Mouse (Mus musculus): ENCODE measurements around the gene 1700001K19Rik. TPM values are rescaled to one million over a fixed set of nuclear protein-coding genes. Genes with fewer than 3 reads are reported as not detected.
"Not testable (repeated sequence)": the region's sequence is repeated elsewhere in the genome, so short reads cannot be mapped to it uniquely, and the experiment has no call there.

1700001K19Rik gene
- total and polyA plus RNA-seq, 3 experiments = 0.12 TPM; not detected in 2

DNA sequence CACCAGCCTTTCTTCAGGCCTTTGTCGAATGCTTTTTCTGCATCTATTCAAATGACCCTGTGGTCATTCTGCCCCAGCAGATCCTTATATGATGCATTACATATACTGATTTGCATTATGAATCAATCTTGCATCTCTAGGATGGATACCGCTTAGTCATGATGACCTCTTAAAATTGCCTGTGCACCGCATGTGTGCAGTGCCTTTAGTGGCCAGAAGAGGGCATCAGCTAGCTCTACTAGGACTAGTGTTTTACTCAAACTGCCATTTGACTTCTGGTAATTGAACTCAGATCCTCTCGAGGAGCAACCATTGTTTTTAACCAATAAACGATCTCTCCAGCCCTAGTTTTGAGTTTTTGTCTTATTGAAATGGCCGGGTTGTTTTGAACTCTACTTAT, 31.4 kb upstream of the 1700001K19Rik start:
- intact Hi-C loops (cut with DNase I) = no loop called here
- WGBS = 95% methylated on average over 6 of the region's 6 CpGs
- no peak for TF ChIP-seq EP300 (IDR thresholded peaks at IDR 0.05; ENCODE audit: insufficient read depth, low read depth, low read length)
- TF ChIP-seq CTCF (IDR thresholded peaks at IDR 0.05) = peak; percentile 32
- TF ChIP-seq POLR2A (IDR thresholded peaks at IDR 0.05; ENCODE audit: insufficient read depth, low read depth, low read length) = no peak

DNA sequence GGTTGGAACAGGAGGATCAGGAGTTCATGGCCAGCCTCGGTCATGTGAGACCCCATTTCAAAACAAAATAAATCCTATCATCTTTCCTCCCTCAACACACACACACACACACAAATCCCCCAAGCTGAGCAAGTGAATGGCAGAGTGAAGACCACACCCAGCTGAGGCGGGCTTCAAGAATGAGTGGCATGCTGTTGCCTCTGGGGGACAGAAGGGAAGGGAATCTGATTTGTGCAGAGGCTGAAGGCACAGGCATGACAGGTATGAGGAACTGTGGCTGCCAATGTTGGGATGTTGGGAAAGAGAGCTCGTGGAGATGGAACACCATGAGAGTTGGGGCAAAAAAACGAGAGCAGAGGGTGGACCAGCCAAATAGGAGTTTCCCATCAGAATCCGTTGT, 28.9 kb upstream of the 1700001K19Rik start:
- TF ChIP-seq CTCF (IDR thresholded peaks at IDR 0.05) (no peak), POLR2A (IDR thresholded peaks at IDR 0.05; ENCODE audit: insufficient read depth, low read depth, low read length) (no peak), EP300 (IDR thresholded peaks at IDR 0.05; ENCODE audit: insufficient read depth, low read depth, low read length) (no peak)
- intact Hi-C loops (cut with DNase I) = no loop called here
- Histone ChIP-seq H3K4me1 (ENCODE audit: control insufficient read depth, insufficient read depth, low read length) (peaks cover 2% of the 10 kb centered on the region), H3K27ac (no peak overlapping the region), H3K79me2 (replicated peaks; ENCODE audit: control insufficient read depth, insufficient read depth, low read length) (no peaks in the 10 kb centered on the region), H3K27me3 (ENCODE audit: control insufficient read depth, insufficient read depth, low read length) (no peaks in the 10 kb centered on the region), H3K9ac (ENCODE audit: low read depth, low read length) (no peak overlapping the region), H3K4me3 (no peak overlapping the region), H3K36me3 (ENCODE audit: control insufficient read depth, insufficient read depth, low read length) (no peaks in the 10 kb centered on the region)
- no peak for DNase-seq
- WGBS = 63% methylated on average over 5 of the region's 5 CpGs

More for the DNA sequence above, 31.4 kb upstream of the 1700001K19Rik start:
- no peaks in the 10 kb centered on the region for H3K27me3 ChIP-seq (ENCODE audit: control insufficient read depth, insufficient read depth, low read length)
- H3K27ac ChIP-seq = no peak overlapping the region
- H3K36me3 ChIP-seq (ENCODE audit: control insufficient read depth, insufficient read depth, low read length) = no peaks in the 10 kb centered on the region
- no peaks in the 10 kb centered on the region for H3K79me2 ChIP-seq (replicated peaks; ENCODE audit: control insufficient read depth, insufficient read depth, low read length)
- no peaks in the 10 kb centered on the region for H3K4me1 ChIP-seq (ENCODE audit: control insufficient read depth, insufficient read depth, low read length)
- DNase-seq = no peak
- no peak overlapping the region for H3K4me3 ChIP-seq
- no peak overlapping the region for H3K9ac ChIP-seq (ENCODE audit: low read depth, low read length)

- intact Hi-C loops (cut with DNase I) = loop anchor here (2.0 kb wide), 1 partner anchor 133 kb away; the partner anchor contains the start of gene Mok
- TF ChIP-seq POLR2A (IDR thresholded peaks at IDR 0.05; ENCODE audit: insufficient read depth, low read depth, low read length) (no peak), EP300 (IDR thresholded peaks at IDR 0.05; ENCODE audit: insufficient read depth, low read depth, low read length) (no peak), CTCF (IDR thresholded peaks at IDR 0.05) (no peak)
- no peaks in the 10 kb centered on the region for H3K27me3 ChIP-seq (ENCODE audit: control insufficient read depth, insufficient read depth, low read length)
- H3K4me3 ChIP-seq = no peak overlapping the region
- WGBS = 88% methylated on average over 7 of the region's 7 CpGs
- no peaks in the 10 kb centered on the region for H3K36me3 ChIP-seq (ENCODE audit: control insufficient read depth, insufficient read depth, low read length)
- no peak overlapping the region for H3K9ac ChIP-seq (ENCODE audit: low read depth, low read length)
- peaks cover 3% of the 10 kb centered on the region for H3K4me1 ChIP-seq (ENCODE audit: control insufficient read depth, insufficient read depth, low read length)
- no peaks in the 10 kb centered on the region for H3K79me2 ChIP-seq (replicated peaks; ENCODE audit: control insufficient read depth, insufficient read depth, low read length)
- H3K27ac ChIP-seq = no peak overlapping the region
- no peak for DNase-seq
Observed at GRCm38 (mm10) chr12:110707451-110707850, 25.0 kb upstream of the 1700001K19Rik start.

- H3K9ac ChIP-seq (ENCODE audit: low read depth, low read length) = peak overlapping the region; percentile 68
- WGBS = under 1% methylated on average over 27 of the region's 27 CpGs
- H3K27me3 ChIP-seq (ENCODE audit: control insufficient read depth, insufficient read depth, low read length) = no peaks in the 10 kb centered on the region
- TF ChIP-seq POLR2A (IDR thresholded peaks at IDR 0.05; ENCODE audit: insufficient read depth, low read depth, low read length) = peak; percentile 55
- TF ChIP-seq EP300 (IDR thresholded peaks at IDR 0.05; ENCODE audit: insufficient read depth, low read depth, low read length) = no peak
- TF ChIP-seq CTCF (IDR thresholded peaks at IDR 0.05) = peak; percentile 45
- peak overlapping the region; percentile 53 for H3K27ac ChIP-seq
- DNase-seq = peak; percentile 73 to 80
- H3K36me3 ChIP-seq (ENCODE audit: control insufficient read depth, insufficient read depth, low read length) = no peaks in the 10 kb centered on the region
- peak overlapping the region; percentile 58 for H3K4me3 ChIP-seq
- H3K79me2 ChIP-seq (replicated peaks; ENCODE audit: control insufficient read depth, insufficient read depth, low read length) = no peaks in the 10 kb centered on the region
- peaks cover 3% of the 10 kb centered on the region for H3K4me1 ChIP-seq (ENCODE audit: control insufficient read depth, insufficient read depth, low read length)
- intact Hi-C loops (cut with DNase I) = loop anchor here (2.0 kb wide), 1 partner anchor 134 kb away; the partner anchor contains the start of gene Mok
Observed at GRCm38 (mm10) chr12:110706337-110707231, 24.2 kb upstream of the 1700001K19Rik start.

- H3K36me3 ChIP-seq (ENCODE audit: control insufficient read depth, insufficient read depth, low read length); H3K27ac ChIP-seq; H3K4me1 ChIP-seq (ENCODE audit: control insufficient read depth, insufficient read depth, low read length); DNase-seq; H3K27me3 ChIP-seq (ENCODE audit: control insufficient read depth, insufficient read depth, low read length); H3K79me2 ChIP-seq (replicated peaks; ENCODE audit: control insufficient read depth, insufficient read depth, low read length); H3K4me3 ChIP-seq; intact Hi-C loops (cut with DNase I); H3K9ac ChIP-seq (ENCODE audit: low read depth, low read length): not testable (repeated sequence)
- 94% methylated on average over 4 of the region's 4 CpGs for WGBS
Observed at GRCm38 (mm10) chr12:110705419-110705818, 23.0 kb upstream of the 1700001K19Rik start.

DNA sequence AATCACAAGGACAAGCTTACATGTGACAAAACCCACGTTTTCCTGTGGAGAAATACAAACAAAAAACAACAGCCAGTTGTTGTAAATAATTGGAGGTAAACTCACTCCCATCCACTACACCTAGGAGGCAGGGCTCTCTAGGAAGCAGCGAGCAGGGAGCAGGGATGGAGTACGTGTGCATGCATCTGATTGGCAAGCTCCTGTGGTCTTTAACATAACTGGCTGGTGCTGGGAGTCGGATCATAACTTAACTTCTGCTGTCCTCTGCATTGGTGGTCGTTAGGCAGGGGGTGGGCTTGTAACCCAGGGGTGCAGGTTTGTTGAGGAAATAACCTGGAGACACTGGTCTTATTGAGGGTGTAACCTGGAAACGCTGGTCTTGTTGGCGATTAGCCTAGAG, 21.3 kb upstream of the 1700001K19Rik start:
- H3K4me1 ChIP-seq (ENCODE audit: control insufficient read depth, insufficient read depth, low read length) = peaks cover 3% of the 10 kb centered on the region
- H3K27ac ChIP-seq = no peak overlapping the region
- DNase-seq = no peak
- no peak overlapping the region for H3K4me3 ChIP-seq
- no peaks in the 10 kb centered on the region for H3K36me3 ChIP-seq (ENCODE audit: control insufficient read depth, insufficient read depth, low read length)
- no peak for TF ChIP-seq CTCF (IDR thresholded peaks at IDR 0.05)
- TF ChIP-seq EP300 (IDR thresholded peaks at IDR 0.05; ENCODE audit: insufficient read depth, low read depth, low read length) = no peak
- TF ChIP-seq POLR2A (IDR thresholded peaks at IDR 0.05; ENCODE audit: insufficient read depth, low read depth, low read length) = no peak
- no peaks in the 10 kb centered on the region for H3K27me3 ChIP-seq (ENCODE audit: control insufficient read depth, insufficient read depth, low read length)
- 72% methylated on average over 7 of the region's 7 CpGs for WGBS
- no peak overlapping the region for H3K9ac ChIP-seq (ENCODE audit: low read depth, low read length)
- intact Hi-C loops (cut with DNase I) = loop anchor here (2.0 kb wide), 3 partner anchors 35 to 285 kb away; no protein-coding TSS in a partner anchor
- no peaks in the 10 kb centered on the region for H3K79me2 ChIP-seq (replicated peaks; ENCODE audit: control insufficient read depth, insufficient read depth, low read length)

All from heart, adult 2 months (tissue).